Mouse (Mus musculus) megakaryocyte, embryonic 14.5 days (primary cell): Measurements from ENCODE around the gene Ldhc.

Source experiments
- FLI1 ChIP-seq: IDR thresholded peaks from 2 replicates; pipeline ENCODE4 v1.6.1; 2012; ENCODE audit warnings: low read length, inconsistent platforms, mixed read lengths
- GATA1 ChIP-seq: IDR thresholded peaks from 3 replicates; pipeline ENCODE4 v1.6.1; 2012; ENCODE audit warnings: mixed read lengths, low read length, inconsistent platforms, borderline replicate concordance

DNA sequence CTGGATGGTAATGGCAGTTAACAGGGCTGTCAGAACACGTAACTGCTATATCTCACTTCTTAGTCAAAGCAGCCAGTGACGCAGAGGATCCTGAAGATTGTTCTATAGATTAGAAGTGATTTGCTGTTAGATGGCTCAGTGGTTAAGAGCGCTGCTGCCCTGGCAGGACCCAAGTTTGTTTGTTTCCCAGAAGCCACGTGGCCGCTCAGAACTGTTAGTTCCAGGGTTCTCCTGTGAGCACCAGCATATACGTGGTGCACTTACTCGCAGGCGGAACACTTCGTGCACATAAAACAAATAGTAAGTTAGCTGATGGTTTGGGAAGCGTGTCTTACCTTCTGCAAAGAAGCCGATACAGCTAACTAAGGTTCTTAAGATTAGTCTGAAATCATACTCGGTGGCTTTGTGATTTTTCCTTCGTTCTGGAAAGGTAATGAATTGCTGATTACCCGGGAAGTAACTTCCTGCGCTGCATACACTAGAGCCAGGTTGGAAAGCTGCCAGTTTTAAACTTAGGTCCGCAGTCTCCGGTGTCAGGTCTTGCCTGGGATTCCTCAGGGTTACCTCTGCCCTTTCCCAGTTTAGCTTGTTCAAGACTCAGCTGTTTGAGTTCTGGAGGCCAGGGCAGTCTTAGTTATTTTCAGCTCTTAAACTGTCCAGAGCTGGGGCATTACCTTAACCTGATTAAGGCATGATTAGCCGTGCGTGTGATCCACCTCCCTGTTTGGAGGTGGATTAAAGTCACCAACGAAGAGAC, 33.8 kb upstream of the Ldhc start:
- TF ChIP-seq FLI1 (no peak), GATA1 (no peak)
